Mouse (Mus musculus) heart, adult 11 months (tissue): Measurements from ENCODE around the gene Cfdp1.

Experiments used
- DNase-seq: peaks from one replicate; pipeline ENCODE4 v3.0.0; 2022

The Cfdp1 gene

DNA sequence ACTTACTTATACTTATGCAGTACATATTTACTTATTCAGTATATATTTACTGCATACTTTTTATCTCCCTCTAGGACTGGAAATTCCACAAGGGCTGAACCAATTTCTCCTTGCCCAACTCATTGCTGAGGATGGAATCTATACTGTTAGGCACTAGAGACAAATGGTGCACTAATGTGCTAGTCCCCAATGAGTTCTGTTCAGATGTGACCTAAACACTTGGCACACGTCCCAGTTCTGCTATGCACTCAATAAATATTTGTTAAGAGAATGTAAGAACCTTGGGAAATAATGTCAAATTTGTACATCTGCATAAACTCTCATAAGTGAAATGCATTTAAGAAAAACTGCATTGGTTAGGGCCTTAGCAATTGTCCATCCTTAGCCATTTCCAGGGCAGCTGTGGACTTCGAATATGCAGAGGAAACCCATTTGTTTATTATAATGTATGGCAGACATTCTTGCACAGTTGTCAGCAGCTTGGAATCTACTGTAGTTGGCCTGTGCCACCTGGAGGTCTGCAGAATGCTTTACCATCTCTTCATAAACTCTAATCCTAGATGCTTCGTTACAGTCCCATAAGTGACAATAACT, 60.7 kb downstream of the Cfdp1 start:
- DNase-seq, result no peak

DNA sequence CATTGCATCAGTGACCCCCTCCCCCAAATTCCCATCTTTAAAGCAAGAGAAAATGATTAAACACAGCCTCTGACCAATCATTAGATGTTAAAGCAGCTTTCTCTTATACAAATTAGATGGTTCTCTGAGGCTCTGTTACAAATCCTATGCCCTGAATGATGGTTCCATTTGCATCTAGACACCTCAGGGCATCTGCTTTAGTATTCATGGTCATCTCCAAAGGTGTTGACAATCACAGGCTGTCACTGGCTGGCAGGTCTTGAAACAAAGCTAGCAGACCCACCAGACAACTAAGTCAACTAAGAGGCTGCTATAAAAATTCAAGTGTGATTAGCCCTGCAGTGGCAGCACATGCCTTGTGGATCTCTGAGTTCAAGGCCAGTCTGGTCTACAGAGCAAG, 64.5 kb downstream of the Cfdp1 start:
- no peak for DNase-seq

DNA sequence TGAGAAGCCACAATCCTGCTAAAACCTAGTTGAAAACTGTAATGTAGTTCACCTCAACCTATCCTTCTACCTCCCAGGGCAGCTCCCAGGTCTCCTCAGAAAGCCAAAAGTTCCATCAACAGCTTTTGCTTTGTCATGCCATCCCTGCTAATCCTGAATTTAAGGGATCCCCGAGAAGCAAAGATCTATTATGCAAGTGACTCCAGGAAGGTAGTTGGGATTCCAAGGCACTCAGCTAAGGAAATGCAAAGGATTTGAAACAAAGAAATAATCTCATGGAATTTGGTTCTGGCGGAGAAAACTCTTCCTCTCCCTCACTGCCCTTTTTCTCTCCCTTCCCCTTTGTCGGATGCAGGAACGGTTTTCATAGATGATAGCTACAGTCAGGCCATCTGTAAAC, 64.9 kb downstream of the Cfdp1 start:
- DNase-seq, result no peak

DNA sequence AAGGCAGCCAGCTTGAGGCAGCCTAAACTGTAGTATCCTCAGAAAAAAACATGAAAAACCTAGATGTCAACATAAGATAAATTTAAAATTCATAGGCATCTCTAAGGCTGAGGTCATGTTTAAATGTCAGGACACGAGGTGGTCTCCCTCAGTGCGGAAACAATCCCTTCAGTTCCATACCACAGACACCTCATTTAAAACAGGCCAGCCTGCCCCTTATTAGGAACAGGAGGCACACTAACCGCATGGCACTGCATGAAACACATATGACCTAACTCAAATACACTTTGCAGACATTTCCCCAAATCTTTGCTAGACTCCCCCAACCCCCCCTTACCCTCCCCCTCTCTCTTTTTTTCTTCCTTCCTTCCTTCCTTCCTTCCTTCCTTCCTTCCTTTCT, 65.6 kb downstream of the Cfdp1 start:
- no peak for DNase-seq

DNA sequence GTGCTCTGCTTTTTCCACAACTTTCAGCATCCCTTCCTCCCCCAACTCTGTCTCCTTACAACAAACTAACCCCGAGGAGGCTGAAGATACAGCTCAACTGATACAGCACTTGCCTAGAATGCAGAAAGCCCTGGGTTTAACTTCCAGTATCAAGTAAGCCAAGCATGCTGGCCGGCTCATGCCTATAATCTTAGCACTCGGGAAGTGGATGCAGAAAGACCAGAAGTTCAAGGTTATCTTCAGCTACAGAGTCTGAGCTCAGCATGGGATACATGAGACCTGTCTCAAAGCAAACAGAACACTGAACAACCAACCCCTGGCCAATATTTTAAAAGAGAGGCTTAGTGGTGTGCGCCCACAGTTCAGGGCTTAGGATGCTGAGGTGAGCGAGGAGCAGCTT, 66.0 kb downstream of the Cfdp1 start:
- no peak for DNase-seq

DNA sequence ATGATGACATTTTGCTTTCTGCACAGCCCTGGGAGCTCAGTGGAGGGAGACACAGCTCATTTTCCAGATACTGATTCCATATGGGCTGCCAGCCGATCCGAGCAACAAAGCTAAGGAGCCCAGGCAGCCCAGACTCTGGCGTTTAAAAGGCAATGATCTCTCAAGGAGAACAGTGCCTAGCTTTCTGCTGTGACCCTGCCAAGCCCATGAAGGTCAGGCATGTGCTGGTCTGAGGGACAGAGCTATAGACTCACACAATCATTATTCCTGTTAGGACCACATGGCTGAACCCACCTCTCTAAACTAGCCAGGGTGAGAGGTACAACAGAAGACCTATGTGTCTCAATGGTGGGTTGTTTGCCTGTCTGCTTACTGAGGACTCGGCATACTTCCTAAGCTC, 66.4 kb downstream of the Cfdp1 start:
- no peak for DNase-seq

DNA sequence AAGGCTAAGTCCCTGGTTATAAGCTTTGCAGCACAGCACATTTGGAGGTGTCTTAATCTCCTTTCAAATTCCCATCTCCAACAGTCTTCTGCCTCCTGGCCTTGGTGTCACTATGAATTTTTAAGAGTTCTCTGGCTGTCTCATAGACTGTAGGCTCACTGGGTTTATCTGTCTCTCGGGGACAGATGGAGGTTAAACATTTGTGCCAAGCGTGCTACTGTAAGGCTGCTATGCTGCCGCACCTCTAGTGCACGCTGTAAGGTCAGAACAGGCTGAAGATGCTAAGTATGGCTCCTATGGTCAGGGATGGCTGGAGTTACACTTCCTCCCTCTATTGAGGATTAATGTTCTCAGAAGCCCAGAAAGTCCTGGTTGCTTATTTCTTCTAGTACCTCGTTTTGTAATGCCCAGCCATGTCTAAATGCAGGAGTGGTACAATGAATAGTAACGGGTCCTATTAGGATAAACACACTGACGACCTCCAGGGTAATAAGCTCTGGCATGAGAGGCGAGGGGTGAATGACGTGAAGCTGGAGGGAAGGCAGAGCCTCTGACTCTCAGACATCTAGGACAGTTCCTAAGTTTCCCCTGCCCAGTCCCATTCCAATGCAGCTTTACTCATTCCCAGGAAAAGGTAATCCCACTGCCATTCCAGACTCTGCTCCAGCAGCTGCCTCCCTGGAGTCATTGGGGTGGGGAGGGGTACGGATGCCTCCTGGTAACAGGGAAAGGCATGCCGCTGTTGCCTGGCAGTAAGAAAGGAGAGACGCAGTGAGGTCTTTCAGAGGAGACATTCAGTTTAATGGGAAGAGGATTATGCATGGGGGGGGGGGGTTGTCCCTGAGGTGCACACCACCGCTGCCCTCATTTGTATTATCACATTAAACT, 67.1 kb downstream of the Cfdp1 start:
- no peak for DNase-seq

DNA sequence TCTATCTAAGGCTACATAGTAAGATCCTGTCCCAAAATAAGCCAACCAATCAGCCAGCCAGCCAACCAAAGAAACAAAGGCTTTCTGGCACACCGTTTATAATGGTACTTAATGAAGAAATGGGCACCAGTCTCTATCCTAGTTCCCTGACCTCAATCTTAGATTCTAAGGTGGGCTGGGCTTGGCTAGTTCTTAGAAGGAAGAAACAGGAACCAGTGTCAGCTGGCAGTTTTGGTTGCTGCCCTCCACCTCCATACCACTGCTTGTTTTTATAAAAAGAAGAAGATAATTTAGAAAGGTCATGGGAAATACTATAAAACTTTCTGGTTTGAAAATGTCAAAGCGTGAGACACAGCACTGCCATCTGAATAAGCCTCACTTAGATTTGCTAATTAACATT, 68.0 kb downstream of the Cfdp1 start:
- DNase-seq, result no peak

DNA sequence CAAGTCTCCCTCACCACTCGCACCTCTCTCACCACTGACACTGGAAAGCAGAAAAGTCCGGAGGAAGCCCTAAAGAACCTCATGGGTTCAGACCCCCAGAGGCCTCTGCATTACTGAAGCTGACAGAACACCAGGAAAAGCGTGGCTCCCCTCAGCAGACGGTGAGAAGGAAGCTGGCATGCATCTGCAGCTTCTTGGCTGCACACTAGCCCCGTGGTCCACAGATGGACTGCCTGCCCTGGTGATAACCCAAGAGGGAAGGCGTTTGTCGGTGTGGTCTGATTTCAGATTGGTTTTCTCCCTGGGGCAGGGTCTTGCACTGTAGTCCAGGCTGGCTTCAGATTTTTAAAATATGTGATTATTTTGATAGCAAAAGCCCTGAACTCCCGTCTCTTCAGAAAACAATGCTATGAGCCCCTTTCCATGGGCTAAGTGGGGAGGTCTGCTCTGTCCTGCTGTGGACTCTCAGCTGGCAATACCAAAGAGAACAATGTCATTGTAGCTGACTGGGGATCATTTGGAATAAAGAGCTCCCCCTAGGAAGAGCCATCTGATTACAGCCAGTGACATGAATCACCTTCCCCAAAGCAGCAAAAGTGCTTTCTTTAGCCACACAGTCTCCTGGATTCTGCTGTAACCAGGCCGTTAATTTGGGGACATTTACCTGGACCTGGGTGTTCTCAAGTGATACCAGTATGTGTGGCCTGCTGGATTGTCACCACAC, 71.3 kb downstream of the Cfdp1 start:
- no peak for DNase-seq

DNA sequence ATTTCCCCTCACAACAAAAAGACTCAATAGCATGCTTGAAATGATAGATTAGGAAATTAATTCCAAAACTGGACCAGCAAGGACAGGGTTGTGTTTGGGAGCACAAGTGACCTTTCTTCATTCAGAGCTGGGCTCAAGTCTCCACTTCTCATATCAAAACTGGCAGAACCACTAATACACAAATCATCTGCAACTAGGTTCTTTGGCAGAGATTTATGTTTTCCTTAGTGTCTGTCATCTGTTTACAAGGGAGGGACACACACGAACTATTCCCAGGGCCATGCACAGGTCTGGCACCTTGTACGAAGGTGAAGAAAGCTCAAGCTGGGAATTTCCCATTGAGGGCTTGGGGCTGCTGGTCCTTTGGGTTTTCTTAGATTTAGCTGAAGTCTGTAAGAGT, 71.9 kb downstream of the Cfdp1 start:
- no peak for DNase-seq

DNA sequence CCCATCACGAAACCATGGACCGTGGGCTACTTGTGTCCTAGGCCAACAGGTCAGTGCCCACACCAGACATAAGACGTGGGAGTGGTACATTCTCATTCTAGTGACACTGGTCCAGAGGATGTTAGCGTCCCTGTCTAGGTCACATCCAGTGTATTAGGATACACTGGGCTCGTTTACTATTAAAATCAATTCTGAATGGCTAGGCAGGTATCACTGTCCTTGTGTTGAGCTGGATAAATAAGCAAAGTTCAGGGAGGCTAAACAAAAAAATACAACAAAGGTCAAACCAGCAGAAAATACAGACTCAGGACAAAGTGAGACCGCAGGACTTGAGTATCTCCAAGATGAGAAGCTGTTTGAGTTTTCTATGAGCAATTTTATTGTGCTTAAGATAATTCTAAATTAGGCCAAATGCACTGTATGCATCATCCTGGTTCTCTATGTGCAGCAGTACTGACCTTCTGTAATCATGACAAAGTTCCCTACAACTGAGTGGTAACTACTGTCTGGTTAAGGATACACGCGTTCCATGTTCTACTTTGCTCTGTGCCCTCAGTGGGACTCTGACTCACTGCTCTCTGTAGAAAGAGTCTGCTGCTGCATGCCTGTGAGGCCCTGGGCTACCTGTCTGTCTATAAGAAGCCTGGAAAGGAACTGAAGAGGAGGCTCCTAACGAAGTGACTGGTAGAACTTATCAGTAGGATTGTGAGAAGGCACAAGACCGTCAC, 73.2 kb downstream of the Cfdp1 start:
- DNase-seq, result no peak

DNA sequence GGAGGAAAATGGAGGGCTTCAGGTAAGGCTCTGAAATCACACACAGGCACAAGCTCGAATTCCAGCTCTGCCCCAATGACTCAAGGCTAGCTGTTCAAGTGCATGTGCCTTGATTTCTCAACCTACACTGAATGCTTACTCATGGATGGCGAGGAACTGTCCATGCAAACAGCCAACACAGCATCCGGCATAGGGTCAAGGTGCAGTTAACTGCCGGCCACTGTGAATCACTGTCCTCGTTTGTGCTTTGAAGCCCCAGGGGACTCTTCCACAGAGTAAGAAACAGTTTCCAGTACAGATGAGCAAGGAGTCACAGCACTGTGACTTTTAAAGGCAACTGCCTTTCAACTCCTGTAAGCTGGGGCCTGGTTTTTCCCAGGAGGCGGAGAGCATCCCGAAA, 74.4 kb downstream of the Cfdp1 start:
- peak; percentile 96 for DNase-seq

DNA sequence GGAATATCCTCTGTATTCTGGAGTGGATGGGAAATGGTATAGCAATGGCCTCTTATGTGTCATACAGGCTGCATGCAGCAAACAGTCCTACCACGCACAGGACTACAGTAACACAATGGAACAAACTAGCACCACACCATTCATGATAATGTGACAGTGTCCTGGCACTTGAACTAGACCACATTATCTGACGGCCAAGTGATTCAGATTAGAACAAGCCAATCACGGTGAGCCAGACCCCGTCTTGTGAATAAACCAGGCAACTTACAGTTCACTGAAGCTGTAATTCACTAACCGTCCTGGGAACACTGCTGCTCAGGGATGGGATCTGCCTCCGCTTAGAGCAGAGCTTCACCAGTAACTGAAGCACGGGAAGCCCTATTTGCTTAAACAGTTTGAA, 75.3 kb downstream of the Cfdp1 start:
- DNase-seq, result no peak

DNA sequence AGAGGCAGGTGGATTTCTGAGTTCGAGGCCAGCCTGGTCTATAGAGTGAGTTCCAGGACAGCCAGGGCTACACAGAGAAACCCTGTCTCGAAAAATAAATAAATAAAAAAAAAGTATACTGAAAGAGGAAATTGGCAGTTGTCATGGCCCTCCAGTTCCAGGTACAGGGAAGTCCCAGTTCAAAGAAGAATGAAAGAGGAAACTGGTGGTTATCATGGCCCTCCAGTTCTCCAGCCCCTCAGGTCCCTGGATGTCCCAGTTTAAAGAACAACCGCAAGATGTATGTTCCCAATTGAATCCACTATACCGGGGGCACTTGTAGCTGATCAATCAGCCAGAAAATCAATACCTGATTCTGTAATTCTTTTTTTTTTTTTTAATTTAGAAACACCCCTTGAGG, 77.6 kb downstream of the Cfdp1 start:
- DNase-seq, result no peak

DNA sequence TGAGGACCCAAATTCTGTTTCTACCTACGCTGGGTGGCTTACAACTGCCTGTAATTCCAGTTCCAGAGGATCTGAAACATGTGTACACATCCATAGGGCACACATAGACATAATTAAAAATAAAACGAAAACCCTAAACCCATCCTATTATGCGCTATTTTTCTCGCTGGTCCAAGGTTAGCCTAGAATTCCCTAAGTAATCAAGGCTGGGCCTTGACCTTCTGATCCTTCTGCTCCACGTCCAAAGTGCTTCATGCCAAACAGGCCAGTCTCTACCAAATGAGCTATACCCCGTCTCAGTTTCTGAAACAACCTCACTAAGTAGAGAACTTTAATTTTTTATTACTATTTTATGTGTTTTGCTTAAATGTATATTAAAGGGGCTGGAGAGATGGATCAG, 78.3 kb downstream of the Cfdp1 start:
- DNase-seq, result no peak

DNA sequence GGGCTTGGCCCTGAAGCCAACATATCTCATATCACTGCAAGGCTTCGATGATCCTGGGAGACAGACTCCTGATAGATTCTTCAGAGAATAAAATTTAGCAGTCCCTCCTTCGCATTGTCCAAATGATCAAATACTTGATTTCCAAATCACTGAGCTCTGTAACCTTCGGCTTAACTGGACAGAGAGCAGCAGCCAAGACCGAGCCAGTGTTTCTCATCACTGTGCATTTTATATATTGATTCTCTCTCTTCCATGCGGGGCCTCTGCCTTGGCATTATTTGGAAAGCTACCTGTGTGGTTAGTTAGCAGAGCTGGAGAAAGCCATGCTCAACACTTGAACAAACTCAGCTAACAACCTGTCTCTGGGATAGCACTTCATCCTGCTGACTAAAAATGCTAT, 80.6 kb downstream of the Cfdp1 start:
- no peak for DNase-seq

DNA sequence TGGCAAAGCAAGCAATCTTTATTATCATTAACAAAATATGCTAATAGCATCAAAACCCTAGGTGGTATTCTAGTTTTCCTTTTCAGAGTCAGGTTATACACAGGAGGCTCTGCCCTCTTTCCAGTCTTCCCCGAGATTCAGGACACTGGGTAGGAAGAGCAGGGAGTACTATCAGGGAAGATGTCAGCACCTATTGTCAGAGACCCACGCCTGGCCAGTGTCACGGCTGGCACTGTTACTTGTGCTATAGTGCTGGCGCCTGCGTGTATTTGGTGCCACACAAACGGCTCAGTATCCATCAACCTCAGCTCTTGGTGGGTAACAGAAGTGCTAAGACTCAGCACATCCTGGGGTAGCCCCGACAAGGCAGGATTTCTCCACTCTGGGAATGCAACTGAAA, 81.0 kb downstream of the Cfdp1 start:
- DNase-seq, result no peak

DNA sequence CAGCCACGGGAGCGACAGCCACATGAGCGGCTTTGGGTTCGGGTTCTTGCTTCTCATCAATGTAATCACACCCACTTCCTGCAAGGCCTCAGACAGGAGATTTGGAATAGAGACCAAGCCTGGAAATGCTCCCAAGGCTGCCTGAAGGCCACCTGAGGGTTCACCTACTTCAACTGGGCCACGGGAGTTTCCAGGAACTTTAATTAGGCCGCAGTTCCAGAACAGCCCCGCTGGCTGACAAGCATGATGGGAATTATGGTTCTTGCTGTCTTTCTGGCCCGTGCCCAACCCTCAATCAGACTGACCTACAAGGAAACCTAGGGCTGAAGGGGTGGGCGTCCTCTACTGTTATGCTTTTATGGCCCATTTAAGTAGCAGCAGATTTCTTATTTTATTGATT, 82.0 kb downstream of the Cfdp1 start:
- peak; percentile 93 for DNase-seq

DNA sequence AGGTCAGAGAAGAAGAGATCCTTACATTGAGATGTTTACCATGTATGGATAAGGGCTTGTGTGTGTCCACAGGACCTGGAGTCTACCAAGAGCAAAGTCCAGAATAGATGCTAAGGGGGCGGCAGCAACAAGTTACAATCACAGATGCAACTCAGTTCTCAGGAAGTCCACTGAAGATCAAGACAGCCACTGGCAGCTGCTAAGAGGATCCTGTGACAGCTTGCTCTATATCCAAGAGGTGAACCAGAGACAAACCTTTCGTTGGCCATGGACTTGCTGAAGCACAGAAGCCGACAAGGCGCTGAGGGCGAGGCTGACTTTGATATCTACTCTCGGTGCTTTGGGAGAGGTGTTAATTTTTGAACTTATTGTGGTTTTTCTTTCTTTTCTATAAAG, 82.5 kb downstream of the Cfdp1 start:
- no peak for DNase-seq

DNA sequence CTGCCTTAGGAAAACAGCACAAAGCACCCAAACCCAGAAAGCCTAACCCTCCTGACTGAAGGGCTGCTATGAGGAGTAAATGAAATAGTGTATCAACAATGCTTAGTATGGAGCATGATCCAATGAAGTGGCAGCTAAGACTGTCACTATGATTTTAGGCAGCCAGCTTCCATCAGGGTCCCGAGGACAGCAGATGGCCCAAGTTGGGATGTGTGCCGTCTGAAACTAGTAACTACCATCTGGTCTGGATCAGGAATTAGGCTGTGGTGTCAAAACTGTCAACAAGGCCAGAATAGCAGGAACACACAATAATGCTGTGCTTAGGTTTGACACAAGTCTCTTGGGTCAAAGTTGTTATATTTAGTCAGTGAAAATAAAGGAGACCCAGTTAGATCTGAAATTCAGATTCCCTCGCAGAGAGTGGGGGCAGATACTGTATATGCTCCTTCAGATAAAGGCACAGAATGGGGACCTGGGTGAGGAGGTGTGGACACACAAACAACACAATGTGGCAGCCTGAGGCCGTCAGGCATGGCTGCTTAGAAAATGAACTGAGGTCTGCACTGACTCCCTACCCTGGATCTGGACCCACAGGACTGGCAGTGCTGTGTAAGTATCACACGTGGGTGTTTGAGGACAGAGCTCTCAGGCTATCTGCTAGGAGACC, 83.0 kb downstream of the Cfdp1 start:
- no peak for DNase-seq

DNA sequence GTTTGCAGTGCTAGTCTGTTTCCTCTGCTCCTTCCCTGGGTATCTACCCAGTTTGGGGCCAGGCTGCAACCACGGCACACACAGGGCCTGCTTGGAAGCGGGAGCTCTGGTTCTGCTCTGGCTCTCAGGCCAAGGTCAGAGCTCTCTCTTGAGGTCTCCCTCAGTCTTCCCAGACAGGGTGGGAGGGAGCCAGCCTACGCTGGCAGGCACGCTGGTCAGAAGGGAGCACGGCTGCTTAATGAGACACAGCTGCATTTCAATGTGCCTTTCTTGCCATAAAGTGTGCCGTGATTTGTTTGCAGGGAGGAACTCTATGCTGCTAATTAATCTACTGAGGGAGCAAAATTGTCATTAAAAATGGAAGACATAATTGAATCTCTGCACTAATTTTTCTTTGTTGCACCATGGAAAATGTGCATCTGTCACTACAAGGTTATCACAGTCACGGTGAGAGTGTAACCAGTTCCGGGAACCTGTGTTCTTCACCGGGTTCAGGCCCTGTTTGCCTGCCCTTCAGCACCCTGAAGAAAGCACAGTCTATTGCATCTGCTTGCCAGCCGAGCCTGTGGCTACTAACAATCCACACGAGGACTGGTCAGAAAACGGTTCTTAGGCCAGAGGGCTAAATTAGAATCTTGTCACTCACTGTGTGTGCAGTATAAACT, 84.2 kb downstream of the Cfdp1 start:
- peak; percentile 96 for DNase-seq

DNA sequence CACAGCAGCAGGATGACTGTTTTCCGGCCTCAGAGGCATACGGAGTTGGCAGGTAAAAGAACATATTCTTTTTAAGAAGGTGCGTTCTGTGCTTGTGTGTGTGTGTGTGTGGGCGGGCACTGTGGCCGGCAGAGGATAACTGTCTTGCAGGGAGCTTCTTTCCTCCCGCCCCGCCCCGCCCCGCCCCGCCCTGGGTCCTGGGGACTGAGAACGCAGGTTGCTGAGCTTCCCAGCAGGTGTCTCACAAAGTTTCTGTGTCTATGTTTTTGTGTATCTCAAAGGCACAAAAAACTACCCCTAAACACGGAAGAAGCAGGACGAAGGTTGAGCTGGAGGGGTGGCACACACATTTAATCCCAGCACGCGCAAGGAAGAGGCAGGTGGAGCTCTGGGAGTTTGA, 84.8 kb downstream of the Cfdp1 start:
- no peak for DNase-seq
